Mouse (Mus musculus) hindbrain, embryonic 12.5 days (tissue): ENCODE results near the gene Map3k20. TPM values are rescaled to one million over a fixed set of nuclear protein-coding genes. Genes with fewer than 3 reads are reported as not detected.
A peak's percentile ranks its signal among the peaks of the same experiment; 100 is the strongest.

Source experiments
- ATAC-seq: fragments of 200-750 bp; cut with Nextera tagmentation; 2 replicates; pipeline ENCODE4 v1.8.0; 2017; ENCODE audit warnings: moderate TSS enrichment; ENCODE audit not compliant: low FRiP score
- H3K27ac ChIP-seq: fragments of 300-500 bp; sonication (generic); 2 replicates; pipeline ENCODE4 v1.5.1; 2016; ENCODE audit warnings: mild to moderate bottlenecking
- H3K27me3 ChIP-seq: fragments of 300-500 bp; sonication (generic); 2 replicates; pipeline ENCODE4 v1.6.1; 2016; ENCODE audit warnings: mild to moderate bottlenecking
- H3K36me3 ChIP-seq: fragments of 300-500 bp; sonication (generic); 2 replicates; pipeline ENCODE4 v1.6.1; 2016; ENCODE audit warnings: mild to moderate bottlenecking
- H3K4me1 ChIP-seq: fragments of 300-500 bp; sonication (generic); 2 replicates; pipeline ENCODE4 v1.6.1; 2016
- H3K4me2 ChIP-seq: fragments of 300-500 bp; sonication (generic); replicated peaks from 2 replicates; pipeline ENCODE4 v1.6.1; 2016; ENCODE audit warnings: mild to moderate bottlenecking
- H3K4me3 ChIP-seq: fragments of 300-500 bp; sonication (generic); 2 replicates; pipeline ENCODE4 v1.5.1; 2016; ENCODE audit warnings: mild to moderate bottlenecking
- H3K9ac ChIP-seq: fragments of 300-500 bp; sonication (generic); 2 replicates; pipeline ENCODE4 v1.6.1; 2016; ENCODE audit warnings: mild to moderate bottlenecking, moderate library complexity
- H3K9me3 ChIP-seq: fragments of 300-500 bp; sonication (generic); replicated peaks from 2 replicates; pipeline ENCODE4 v1.6.1; 2016; ENCODE audit warnings: mild to moderate bottlenecking
- WGBS: fragments of 180-500 bp; shearing (Covaris S2); methylation state at CpG from one replicate; pipeline ENCODE4 v1.1.7; 2016; 5-methylcytosine and 5-hydroxymethylcytosine counted together
- polyA plus RNA-seq: library from polyadenylated mRNA; unstranded; fragments of >200 nt; fragmentation: Nextera tagmentation; extraction: Ambion mirVana; gene quantifications from 2 replicates; pipeline ENCODE4 v1.2.1, GENCODE M21; 2016

Map3k20 gene
- polyA plus RNA-seq: 9.4 and 11.0 TPM in 2 replicates

GRCm38 (mm10) chr2:72285256-72285887 lies at the start of gene Map3k20:
Gene Map3k20 (plus strand): TSS chr2:72285637.
- Histone ChIP-seq H3K27ac (no peak within 1 kb of the TSS), H3K36me3 (no peaks in the 10 kb centered on the region), H3K4me1 (0 out of 2 replicates have a peak, but pooled peaks cover 5% of the 10 kb centered on the region), H3K4me2 (peak within 1 kb of the TSS; percentile 88), H3K4me3 (peak within 1 kb of the TSS; percentile 92), H3K9ac (peak within 1 kb of the TSS; percentile 89), H3K9me3 (no peaks in the 10 kb centered on the region), H3K27me3 (no peaks in the 10 kb centered on the region)
- 2% methylated on average over 43 of the region's 50 CpGs for WGBS
- peak; percentile 79 for ATAC-seq

GRCm38 (mm10) chr2:72238421-72238820 lies 47.0 kb upstream of the Map3k20 start:
- no peak overlapping the region for H3K4me2 ChIP-seq

DNA sequence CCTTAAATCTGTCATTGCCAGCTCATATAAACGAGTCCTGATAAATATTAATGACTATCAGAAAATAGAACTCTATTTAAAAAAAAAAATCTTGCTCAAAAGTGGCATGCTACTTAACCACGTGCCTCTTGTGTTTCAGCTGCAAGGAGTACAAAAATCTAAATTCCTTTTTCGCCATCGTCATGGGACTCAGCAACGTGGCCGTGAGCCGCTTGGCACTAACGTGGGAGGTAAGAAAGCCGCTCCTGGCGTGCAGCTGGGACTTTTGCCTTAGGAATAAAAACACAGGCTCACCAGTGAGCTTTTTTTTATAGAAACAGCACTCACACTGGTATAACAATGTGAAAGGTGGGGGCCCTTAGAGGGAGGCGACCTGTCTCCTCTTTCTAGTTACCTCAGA lies 46.5 kb upstream of the Map3k20 start:
- H3K27ac ChIP-seq: no peak overlapping the region
- no peaks in the 10 kb centered on the region for H3K36me3 ChIP-seq
- WGBS: 50% methylated on average over 11 of the region's 11 CpGs
- H3K9me3 ChIP-seq: no peaks in the 10 kb centered on the region
- no peak overlapping the region for H3K9ac ChIP-seq
- peaks cover 17% of the 10 kb centered on the region for H3K4me1 ChIP-seq
- no peak for ATAC-seq
- no peak overlapping the region for H3K4me2 ChIP-seq
- no peak overlapping the region for H3K4me3 ChIP-seq
- H3K27me3 ChIP-seq: no peaks in the 10 kb centered on the region; the same call in 1 of the 2 replicates

More at GRCm38 (mm10) chr2:72238421-72238820, 47.0 kb upstream of the Map3k20 start:
- no peak overlapping the region for H3K27ac ChIP-seq
- H3K9me3 ChIP-seq: no peaks in the 10 kb centered on the region
- no peak overlapping the region for H3K4me3 ChIP-seq
- no peak overlapping the region for H3K9ac ChIP-seq
- WGBS: 82% methylated on average over 2 of the region's 2 CpGs
- H3K4me1 ChIP-seq: peaks cover 17% of the 10 kb centered on the region
- H3K36me3 ChIP-seq: no peaks in the 10 kb centered on the region
- H3K27me3 ChIP-seq: no peaks in the 10 kb centered on the region; the same call in 1 of the 2 replicates
- no peak for ATAC-seq

- H3K9ac ChIP-seq: no peak overlapping the region
- H3K4me3 ChIP-seq: no peak overlapping the region
- H3K36me3 ChIP-seq: no peaks in the 10 kb centered on the region
- no peak for ATAC-seq
- H3K4me2 ChIP-seq: no peak overlapping the region
- peaks cover 17% of the 10 kb centered on the region for H3K4me1 ChIP-seq
- H3K9me3 ChIP-seq: no peaks in the 10 kb centered on the region
- 83% methylated on average over 8 of the region's 8 CpGs for WGBS
- H3K27ac ChIP-seq: no peak overlapping the region
- H3K27me3 ChIP-seq: no peaks in the 10 kb centered on the region; the same call in 1 of the 2 replicates
These were observed 46.0 kb upstream of the Map3k20 start for GRCm38 (mm10) chr2:72239456-72239855.

- H3K27me3 ChIP-seq: no peaks in the 10 kb centered on the region; the same call in 1 of the 2 replicates
- H3K27ac ChIP-seq: no peak overlapping the region
- no peak for ATAC-seq
- no peak overlapping the region for H3K4me2 ChIP-seq
- WGBS: 64% methylated on average over 7 of the region's 7 CpGs
- H3K4me3 ChIP-seq: no peak overlapping the region
- H3K9me3 ChIP-seq: no peaks in the 10 kb centered on the region
- peaks cover 17% of the 10 kb centered on the region for H3K4me1 ChIP-seq
- no peak overlapping the region for H3K9ac ChIP-seq
- no peaks in the 10 kb centered on the region for H3K36me3 ChIP-seq
These were observed 45.4 kb upstream of the Map3k20 start for GRCm38 (mm10) chr2:72239993-72240392.

DNA sequence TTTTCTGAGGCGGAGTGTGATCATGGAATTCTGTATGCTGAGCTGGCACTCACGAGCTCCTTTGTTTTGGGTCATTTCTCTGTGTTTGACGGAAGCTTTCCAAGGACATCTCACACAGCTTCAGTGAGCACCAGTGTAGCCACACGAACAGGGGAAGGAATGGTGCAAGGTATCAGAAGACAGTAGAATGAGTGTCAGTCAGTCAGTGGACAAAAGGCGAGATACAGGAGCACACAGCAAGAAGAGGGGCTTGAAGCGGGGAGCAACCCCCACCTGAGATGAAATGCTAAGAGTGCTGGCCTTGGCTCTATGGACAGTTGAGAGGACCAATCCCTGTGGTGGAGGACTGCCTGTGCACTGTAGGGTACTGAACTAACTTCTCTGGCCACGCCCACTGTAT lies 44.7 kb upstream of the Map3k20 start:
- no peak overlapping the region for H3K9ac ChIP-seq
- no peak overlapping the region for H3K4me2 ChIP-seq
- no peak overlapping the region for H3K4me3 ChIP-seq
- WGBS: 77% methylated on average over 7 of the region's 7 CpGs
- no peaks in the 10 kb centered on the region for H3K9me3 ChIP-seq
- H3K27me3 ChIP-seq: no peaks in the 10 kb centered on the region; the same call in 1 of the 2 replicates
- peaks cover 17% of the 10 kb centered on the region for H3K4me1 ChIP-seq
- no peak for ATAC-seq
- H3K27ac ChIP-seq: no peak overlapping the region
- no peaks in the 10 kb centered on the region for H3K36me3 ChIP-seq

DNA sequence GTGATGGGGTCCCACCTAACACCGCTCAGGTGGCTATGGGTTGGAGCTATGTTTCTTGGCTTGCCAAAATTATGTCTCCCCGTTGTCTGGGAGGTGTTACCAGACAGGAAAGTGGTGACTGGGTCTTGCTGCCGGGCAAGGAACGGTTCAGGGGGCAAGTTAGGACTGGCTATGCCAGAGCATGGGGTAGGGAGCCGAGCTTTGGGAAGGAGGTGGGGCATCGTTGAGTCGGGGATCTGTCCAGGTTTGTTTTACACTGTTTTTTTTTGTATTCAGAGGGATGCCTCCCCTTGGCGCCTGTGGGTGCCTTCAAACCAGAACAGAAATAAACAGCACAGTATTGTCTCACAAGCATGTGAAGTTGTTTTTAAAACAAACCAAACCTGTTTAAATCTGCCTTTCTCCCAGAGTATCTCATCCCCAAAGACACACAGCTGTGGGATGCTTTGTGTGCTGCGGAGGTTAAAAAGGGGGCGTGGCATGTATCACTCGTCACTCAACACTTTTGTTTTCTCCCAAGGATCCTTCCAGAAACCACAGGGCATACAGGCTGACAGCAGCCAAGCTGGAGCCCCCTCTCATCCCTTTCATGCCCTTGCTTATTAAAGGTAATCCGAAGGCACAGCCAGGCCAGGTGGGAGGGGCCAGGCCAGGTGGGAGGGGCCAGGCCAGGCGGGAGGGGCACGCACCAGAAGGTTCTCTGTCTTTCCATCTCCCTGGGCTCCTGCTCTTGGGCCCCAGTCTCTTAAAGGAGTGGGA lies 43.5 kb upstream of the Map3k20 start:
- H3K9ac ChIP-seq: no peak overlapping the region
- no peaks in the 10 kb centered on the region for H3K36me3 ChIP-seq
- ATAC-seq: no peak
- no peaks in the 10 kb centered on the region for H3K27me3 ChIP-seq
- H3K27ac ChIP-seq: no peak overlapping the region
- 49% methylated on average over 14 of the region's 14 CpGs for WGBS
- no peak overlapping the region for H3K4me3 ChIP-seq
- H3K9me3 ChIP-seq: no peaks in the 10 kb centered on the region
- peak overlapping the region; percentile 29 for H3K4me2 ChIP-seq
- peaks cover 17% of the 10 kb centered on the region for H3K4me1 ChIP-seq

DNA sequence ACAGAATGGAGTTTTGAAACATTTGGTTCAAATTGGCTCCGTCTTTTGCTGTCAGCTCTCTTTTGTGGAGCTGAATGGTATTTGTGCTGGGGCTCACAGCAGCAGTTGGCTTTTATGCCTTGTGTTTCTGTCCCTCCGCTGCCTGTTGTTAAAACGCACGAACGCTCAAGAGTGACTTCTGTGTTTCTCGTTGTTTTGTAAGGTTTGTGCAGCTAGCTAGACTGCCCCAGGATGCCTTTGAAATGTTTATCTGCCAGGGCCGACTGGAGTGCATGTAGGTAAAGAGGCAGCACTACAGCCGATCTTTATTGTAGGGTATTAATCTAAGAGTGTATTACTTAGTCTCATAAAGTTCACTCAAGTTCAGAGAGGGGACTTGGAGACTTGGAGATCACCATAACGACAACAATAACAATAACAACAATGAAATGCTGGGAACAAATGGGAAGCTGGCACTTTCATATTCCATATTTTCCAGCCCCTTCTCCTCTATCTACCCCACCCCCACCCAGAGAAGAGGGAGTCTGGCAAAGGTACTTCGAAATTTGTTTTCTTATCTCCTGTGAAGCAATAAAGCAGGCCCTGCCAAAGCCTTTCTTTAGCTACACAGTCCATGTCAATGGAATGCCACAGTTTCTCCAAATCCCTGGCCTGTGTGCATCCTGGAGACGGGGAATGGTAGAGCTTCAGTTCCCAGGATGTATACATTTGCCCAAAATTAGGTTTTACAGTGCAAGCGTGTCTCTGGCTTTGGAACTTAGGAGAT lies 42.3 kb upstream of the Map3k20 start:
- no peaks in the 10 kb centered on the region for H3K27me3 ChIP-seq
- H3K36me3 ChIP-seq: no peaks in the 10 kb centered on the region
- no peak overlapping the region for H3K9ac ChIP-seq
- no peak for ATAC-seq
- H3K4me1 ChIP-seq: peaks cover 17% of the 10 kb centered on the region
- no peaks in the 10 kb centered on the region for H3K9me3 ChIP-seq
- no peak overlapping the region for H3K4me3 ChIP-seq
- H3K27ac ChIP-seq: no peak overlapping the region
- no peak overlapping the region for H3K4me2 ChIP-seq
- 37% methylated on average over 12 of the region's 12 CpGs for WGBS

GRCm38 (mm10) chr2:72245631-72246030 lies 39.8 kb upstream of the Map3k20 start:
- no peak overlapping the region for H3K4me3 ChIP-seq
- no peaks in the 10 kb centered on the region for H3K27me3 ChIP-seq
- no peak overlapping the region for H3K27ac ChIP-seq
- H3K9me3 ChIP-seq: no peaks in the 10 kb centered on the region
- no peak for ATAC-seq
- peaks cover 10% of the 10 kb centered on the region for H3K4me1 ChIP-seq
- H3K4me2 ChIP-seq: no peak overlapping the region
- 84% methylated on average over 4 of the region's 4 CpGs for WGBS
- no peaks in the 10 kb centered on the region for H3K36me3 ChIP-seq
- H3K9ac ChIP-seq: no peak overlapping the region

- Histone ChIP-seq H3K4me3 (no peak overlapping the region), H3K27me3 (no peaks in the 10 kb centered on the region), H3K4me2 (no peak overlapping the region), H3K9ac (no peak overlapping the region), H3K9me3 (no peaks in the 10 kb centered on the region), H3K36me3 (no peaks in the 10 kb centered on the region), H3K4me1 (peaks cover 10% of the 10 kb centered on the region), H3K27ac (no peak overlapping the region)
- ATAC-seq: no peak
- 91% methylated on average over 11 of the region's 11 CpGs for WGBS
These were observed 39.1 kb upstream of the Map3k20 start for GRCm38 (mm10) chr2:72246376-72246775.

DNA sequence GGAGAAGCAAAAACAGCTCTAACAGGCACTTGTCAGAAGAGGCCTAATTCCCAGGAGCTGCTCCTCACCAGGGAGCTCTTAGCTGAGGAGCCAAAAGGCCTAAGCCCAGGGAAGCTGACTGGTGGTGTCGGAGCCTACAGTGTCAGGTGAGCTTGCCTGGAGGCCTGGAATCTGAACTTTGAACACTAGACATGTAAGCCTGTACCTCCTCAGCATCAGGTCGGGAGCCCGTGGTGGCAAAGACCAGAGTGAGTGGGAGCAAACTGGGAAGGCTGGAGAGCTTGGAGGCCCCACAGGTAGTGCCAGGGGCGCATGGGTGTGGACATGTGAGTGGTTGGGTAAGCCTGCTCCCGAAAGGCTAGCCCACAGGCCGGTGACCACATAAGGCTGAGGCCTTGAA lies 37.6 kb upstream of the Map3k20 start:
- Histone ChIP-seq H3K27me3 (no peaks in the 10 kb centered on the region), H3K4me2 (no peak overlapping the region), H3K9me3 (no peaks in the 10 kb centered on the region), H3K36me3 (no peaks in the 10 kb centered on the region), H3K27ac (no peak overlapping the region), H3K4me1 (peaks cover 7% of the 10 kb centered on the region), H3K4me3 (no peak overlapping the region), H3K9ac (no peak overlapping the region)
- no peak for ATAC-seq
- WGBS: 90% methylated on average over 6 of the region's 6 CpGs
